Mouse (Mus musculus): ENCODE results near the gene Ccl12. TPM values are rescaled to one million over a fixed set of nuclear protein-coding genes. Genes with fewer than 3 reads are reported as not detected.
A peak's percentile ranks its signal among the peaks of the same experiment; 100 is the strongest.

Ccl12 gene
- polyA plus RNA-seq (2015; fragmentation: Nextera tagmentation; extraction: Ambion mirVana) = 5.7 and 6.4 TPM in 2 replicates

GRCm38 (mm10) chr11:82101529-82101928 lies at the start of gene Ccl12:
Ccl12 (plus strand) TSS chr11:82101845.
- H3K9ac ChIP-seq (ENCODE audit: low read depth, low read length) = no peak within 1 kb of the TSS

GRCm38 (mm10) chr11:82053849-82054248 lies 47.8 kb upstream of the Ccl12 start:
- Histone ChIP-seq H3K4me1 (replicated peaks; ENCODE audit: insufficient read depth, low read length) (no peaks in the 10 kb centered on the region), H3K27ac (no peak overlapping the region), H3K4me2 (ENCODE audit: low read length) (no peak overlapping the region), H3K9me3 (replicated peaks; ENCODE audit: low read length) (no peaks in the 10 kb centered on the region), H3K9ac (ENCODE audit: low read depth, low read length) (no peak overlapping the region), H3K36me3 (ENCODE audit: insufficient read depth, low read length) (no peaks in the 10 kb centered on the region), H3K27me3 (ENCODE audit: insufficient read depth, low read length) (no peaks in the 10 kb centered on the region), H3K4me3 (replicated peaks; ENCODE audit: low read depth, low read length) (no peak overlapping the region)
- ATAC-seq (replicated peaks; ENCODE audit: low FRiP score, low read depth) (no peak), DNase-seq (ENCODE audit: low spot score) (peak; percentile 40)
- 68% methylated on average over 7 of the region's 7 CpGs for WGBS
- TF ChIP-seq CTCF (IDR thresholded peaks at IDR 0.05; ENCODE audit: low read depth) = no peak

More at GRCm38 (mm10) chr11:82101529-82101928, at the start of gene Ccl12:
- H3K4me1 ChIP-seq (replicated peaks; ENCODE audit: insufficient read depth, low read length) = no peaks in the 10 kb centered on the region
- H3K4me2 ChIP-seq (ENCODE audit: low read length) = no peak within 1 kb of the TSS
- TF ChIP-seq CTCF (IDR thresholded peaks at IDR 0.05; ENCODE audit: low read depth) = no peak
- no peak within 1 kb of the TSS for H3K27ac ChIP-seq
- WGBS = 50% methylated on average over 2 of the region's 2 CpGs
- DNase-seq (ENCODE audit: low spot score) (peak; percentile 5), ATAC-seq (replicated peaks; ENCODE audit: low FRiP score, low read depth) (no peak)
- H3K27me3 ChIP-seq (ENCODE audit: insufficient read depth, low read length) = no peaks in the 10 kb centered on the region
- H3K36me3 ChIP-seq (ENCODE audit: insufficient read depth, low read length) = no peaks in the 10 kb centered on the region
- H3K4me3 ChIP-seq (replicated peaks; ENCODE audit: low read depth, low read length) = no peak within 1 kb of the TSS
- no peaks in the 10 kb centered on the region for H3K9me3 ChIP-seq (replicated peaks; ENCODE audit: low read length)

- WGBS = 60% methylated on average over 6 of the region's 6 CpGs
- H3K36me3 ChIP-seq (ENCODE audit: insufficient read depth, low read length) = no peaks in the 10 kb centered on the region
- no peaks in the 10 kb centered on the region for H3K27me3 ChIP-seq (ENCODE audit: insufficient read depth, low read length)
- ATAC-seq (replicated peaks; ENCODE audit: low FRiP score, low read depth) (no peak), DNase-seq (ENCODE audit: low spot score) (peak; percentile 36)
- H3K4me3 ChIP-seq (replicated peaks; ENCODE audit: low read depth, low read length) = no peak within 1 kb of the TSS
- no peak within 1 kb of the TSS for H3K9ac ChIP-seq (ENCODE audit: low read depth, low read length)
- no peak for TF ChIP-seq CTCF (IDR thresholded peaks at IDR 0.05; ENCODE audit: low read depth)
- no peak within 1 kb of the TSS for H3K27ac ChIP-seq
- no peak within 1 kb of the TSS for H3K4me2 ChIP-seq (ENCODE audit: low read length)
- no peaks in the 10 kb centered on the region for H3K9me3 ChIP-seq (replicated peaks; ENCODE audit: low read length)
- H3K4me1 ChIP-seq (replicated peaks; ENCODE audit: insufficient read depth, low read length) = no peaks in the 10 kb centered on the region
Measured at GRCm38 (mm10) chr11:82057646-82058045, 44.0 kb upstream of the Ccl12 start, which contains the start of gene Ccl11. Ccl11 (plus strand) TSS chr11:82057823.

- DNase-seq (ENCODE audit: low spot score) (no peak), ATAC-seq (replicated peaks; ENCODE audit: low FRiP score, low read depth) (no peak)
- no peak overlapping the region for H3K9ac ChIP-seq (ENCODE audit: low read depth, low read length)
- H3K9me3 ChIP-seq (replicated peaks; ENCODE audit: low read length) = no peaks in the 10 kb centered on the region
- WGBS = 77% methylated on average over 3 of the region's 3 CpGs
- no peaks in the 10 kb centered on the region for H3K27me3 ChIP-seq (ENCODE audit: insufficient read depth, low read length)
- H3K27ac ChIP-seq = no peak overlapping the region
- no peak overlapping the region for H3K4me2 ChIP-seq (ENCODE audit: low read length)
- TF ChIP-seq CTCF (IDR thresholded peaks at IDR 0.05; ENCODE audit: low read depth) = no peak
- no peaks in the 10 kb centered on the region for H3K4me1 ChIP-seq (replicated peaks; ENCODE audit: insufficient read depth, low read length)
- no peaks in the 10 kb centered on the region for H3K36me3 ChIP-seq (ENCODE audit: insufficient read depth, low read length)
- no peak overlapping the region for H3K4me3 ChIP-seq (replicated peaks; ENCODE audit: low read depth, low read length)
Measured at GRCm38 (mm10) chr11:82062226-82062625, 39.4 kb upstream of the Ccl12 start.

GRCm38 (mm10) chr11:82063454-82063853 lies 38.2 kb upstream of the Ccl12 start:
- no peaks in the 10 kb centered on the region for H3K36me3 ChIP-seq (ENCODE audit: insufficient read depth, low read length)
- H3K4me1 ChIP-seq (replicated peaks; ENCODE audit: insufficient read depth, low read length) = no peaks in the 10 kb centered on the region
- no peak for TF ChIP-seq CTCF (IDR thresholded peaks at IDR 0.05; ENCODE audit: low read depth)
- no peak overlapping the region for H3K9ac ChIP-seq (ENCODE audit: low read depth, low read length)
- DNase-seq (ENCODE audit: low spot score) (no peak), ATAC-seq (replicated peaks; ENCODE audit: low FRiP score, low read depth) (no peak)
- H3K27me3 ChIP-seq (ENCODE audit: insufficient read depth, low read length) = no peaks in the 10 kb centered on the region
- H3K9me3 ChIP-seq (replicated peaks; ENCODE audit: low read length) = no peaks in the 10 kb centered on the region
- H3K4me2 ChIP-seq (ENCODE audit: low read length) = no peak overlapping the region
- 67% methylated on average over 2 of the region's 2 CpGs for WGBS
- no peak overlapping the region for H3K27ac ChIP-seq
- no peak overlapping the region for H3K4me3 ChIP-seq (replicated peaks; ENCODE audit: low read depth, low read length)

GRCm38 (mm10) chr11:82066953-82067571 lies 34.6 kb upstream of the Ccl12 start:
- ATAC-seq (replicated peaks; ENCODE audit: low FRiP score, low read depth) (no peak), DNase-seq (ENCODE audit: low spot score) (no peak)
- Histone ChIP-seq H3K9ac (ENCODE audit: low read depth, low read length) (no peak overlapping the region), H3K27ac (no peak overlapping the region), H3K9me3 (replicated peaks; ENCODE audit: low read length) (no peaks in the 10 kb centered on the region), H3K4me2 (ENCODE audit: low read length) (no peak overlapping the region), H3K27me3 (ENCODE audit: insufficient read depth, low read length) (no peaks in the 10 kb centered on the region), H3K4me3 (replicated peaks; ENCODE audit: low read depth, low read length) (no peak overlapping the region), H3K36me3 (ENCODE audit: insufficient read depth, low read length) (no peaks in the 10 kb centered on the region), H3K4me1 (replicated peaks; ENCODE audit: insufficient read depth, low read length) (no peaks in the 10 kb centered on the region)
- TF ChIP-seq CTCF (IDR thresholded peaks at IDR 0.05; ENCODE audit: low read depth) = no peak
- 72% methylated on average over 7 of the region's 7 CpGs for WGBS

- Histone ChIP-seq H3K9me3 (replicated peaks; ENCODE audit: low read length) (no peaks in the 10 kb centered on the region), H3K9ac (ENCODE audit: low read depth, low read length) (no peak overlapping the region), H3K27ac (no peak overlapping the region), H3K4me3 (replicated peaks; ENCODE audit: low read depth, low read length) (no peak overlapping the region), H3K4me1 (replicated peaks; ENCODE audit: insufficient read depth, low read length) (no peaks in the 10 kb centered on the region), H3K4me2 (ENCODE audit: low read length) (no peak overlapping the region), H3K36me3 (ENCODE audit: insufficient read depth, low read length) (no peaks in the 10 kb centered on the region), H3K27me3 (ENCODE audit: insufficient read depth, low read length) (no peaks in the 10 kb centered on the region)
- ATAC-seq (replicated peaks; ENCODE audit: low FRiP score, low read depth) (no peak), DNase-seq (ENCODE audit: low spot score) (no peak)
- WGBS = 87% methylated on average over 3 of the region's 3 CpGs
- no peak for TF ChIP-seq CTCF (IDR thresholded peaks at IDR 0.05; ENCODE audit: low read depth)
Measured at GRCm38 (mm10) chr11:82071076-82071475, 30.6 kb upstream of the Ccl12 start.
